Mouse (Mus musculus) cerebellum, adult 9-10 months (tissue): ENCODE measurements at regions not wholly inside any gene's neighbourhood (a gene's known extent, or its start where the extent isn't known, plus 50 kb on each side); places are given as distances from the start of the nearest gene placed in this dataset.
"Not testable (repeated sequence)": the region's sequence is repeated elsewhere in the genome, so short reads cannot be mapped to it uniquely, and the experiment has no call there.

ENCODE experiments used
- DNase-seq: peaks from one replicate; pipeline ENCODE4 v3.0.0; 2022

- no peak for DNase-seq
Observed at GRCm38 (mm10) chr2:171985813-171986572, 57.3 kb downstream of the Cbln4 start.

- no peak for DNase-seq
Observed at GRCm38 (mm10) chr2:171969311-171969905, 73.9 kb downstream of the Cbln4 start.

- DNase-seq, result no peak
Observed at GRCm38 (mm10) chr2:171946569-171947250, 96.6 kb downstream of the Cbln4 start.

GRCm38 (mm10) chr2:171942671-171943070, 100.6 kb downstream of the Cbln4 start:
- DNase-seq, result peak; percentile 11

GRCm38 (mm10) chr2:171935646-171936325, 107.5 kb downstream of the Cbln4 start:
- no peak for DNase-seq

- no peak for DNase-seq
Observed at GRCm38 (mm10) chr2:171920960-171921359, 122.3 kb downstream of the Cbln4 start.

DNA sequence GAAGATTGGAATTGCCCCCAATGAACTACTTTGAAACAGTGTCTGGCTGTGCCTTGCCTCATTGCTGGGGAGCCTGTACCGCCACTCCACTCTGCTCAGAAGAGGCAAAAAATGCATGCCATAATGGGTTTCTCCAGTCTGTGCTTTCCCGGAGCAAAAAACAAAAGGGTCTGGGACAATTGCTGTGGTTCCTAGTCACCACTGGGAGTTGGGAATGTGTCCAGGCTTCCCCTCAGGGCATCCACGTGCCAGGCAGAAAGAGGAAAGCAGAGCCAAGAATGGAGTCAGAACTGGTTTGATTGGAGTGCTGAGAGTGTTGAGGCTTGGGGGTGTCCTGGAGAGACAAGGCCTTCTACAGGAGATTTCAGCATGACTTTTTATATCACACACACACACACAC, 156.0 kb downstream of the Cbln4 start:
- DNase-seq, result no peak

DNA sequence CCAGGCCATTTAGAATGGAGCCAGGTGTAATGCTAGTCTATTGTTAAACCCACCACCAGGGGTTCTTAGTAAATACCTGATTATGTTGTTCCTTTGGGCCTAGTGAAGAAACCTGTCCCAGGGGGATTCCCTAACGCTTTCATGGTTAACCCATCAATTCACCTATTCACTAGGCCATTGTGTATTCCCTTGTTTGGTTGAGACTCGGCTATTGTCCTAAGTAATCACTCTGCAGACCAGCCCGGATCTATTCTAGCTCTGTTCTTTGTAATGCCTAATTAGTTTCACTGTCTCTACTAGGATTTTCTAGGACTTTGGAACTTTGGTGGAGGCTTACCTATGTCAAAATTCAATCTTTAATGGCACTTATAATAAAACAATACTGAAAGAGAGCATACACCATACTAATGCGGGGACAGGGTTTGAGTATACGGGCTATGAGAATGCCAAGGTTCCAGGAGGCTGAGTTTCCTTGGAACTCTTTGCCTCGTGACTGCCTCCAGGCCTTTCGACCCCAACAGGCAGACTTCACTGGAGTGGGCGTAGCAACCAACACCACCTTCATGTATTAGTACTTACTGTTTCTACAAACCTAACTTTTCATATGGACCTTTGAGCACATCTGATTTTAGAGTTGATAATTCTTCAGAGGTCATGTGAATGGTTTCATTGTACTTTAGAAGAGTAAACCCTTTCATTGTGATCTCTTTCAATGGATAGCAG, 163.9 kb downstream of the Cbln4 start:
- DNase-seq, result not testable (repeated sequence)

- no peak for DNase-seq
Observed at GRCm38 (mm10) chr2:171867550-171867949, 175.7 kb downstream of the Cbln4 start.

- DNase-seq, result no peak
Observed at GRCm38 (mm10) chr2:171864376-171864965, 178.8 kb downstream of the Cbln4 start.

GRCm38 (mm10) chr2:171862626-171863025, 180.6 kb downstream of the Cbln4 start:
- DNase-seq, result no peak

- no peak for DNase-seq
Observed at GRCm38 (mm10) chr2:171858894-171859293, 184.4 kb downstream of the Cbln4 start.

GRCm38 (mm10) chr2:171856491-171856890, 186.8 kb downstream of the Cbln4 start:
- no peak for DNase-seq

DNA sequence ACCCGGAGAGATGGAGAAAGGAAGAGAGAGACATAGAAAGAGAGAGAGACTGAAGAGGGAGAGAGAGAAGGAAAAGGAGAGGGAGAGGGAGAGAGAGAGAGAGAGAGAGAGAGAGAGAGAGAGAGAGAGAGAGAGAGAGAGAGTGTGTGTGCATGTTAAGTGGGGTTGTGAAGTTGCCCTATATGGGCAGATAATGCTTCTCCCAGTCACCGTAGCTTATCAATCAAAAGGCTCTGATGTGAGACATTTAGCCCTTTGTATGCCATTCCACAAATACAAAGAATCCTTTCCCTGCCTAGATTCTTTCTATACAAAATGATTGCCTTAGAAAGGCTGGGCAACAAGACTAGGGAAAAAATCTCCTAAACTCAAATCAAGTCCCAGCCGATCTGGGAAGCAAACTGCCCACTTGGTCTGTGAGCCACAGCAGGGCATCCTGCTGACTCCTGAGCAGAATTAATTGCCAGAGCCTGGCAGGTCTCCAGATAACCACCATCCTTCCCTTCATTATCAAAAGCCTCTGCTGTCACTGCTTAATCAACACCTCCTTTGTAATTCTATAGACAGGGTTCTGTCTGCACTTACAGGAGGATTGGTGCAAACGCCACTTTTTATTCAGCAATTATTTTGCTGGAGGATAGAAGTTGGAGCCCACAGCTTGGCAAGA, 196.3 kb downstream of the Cbln4 start:
- DNase-seq, result peak; percentile 5

DNA sequence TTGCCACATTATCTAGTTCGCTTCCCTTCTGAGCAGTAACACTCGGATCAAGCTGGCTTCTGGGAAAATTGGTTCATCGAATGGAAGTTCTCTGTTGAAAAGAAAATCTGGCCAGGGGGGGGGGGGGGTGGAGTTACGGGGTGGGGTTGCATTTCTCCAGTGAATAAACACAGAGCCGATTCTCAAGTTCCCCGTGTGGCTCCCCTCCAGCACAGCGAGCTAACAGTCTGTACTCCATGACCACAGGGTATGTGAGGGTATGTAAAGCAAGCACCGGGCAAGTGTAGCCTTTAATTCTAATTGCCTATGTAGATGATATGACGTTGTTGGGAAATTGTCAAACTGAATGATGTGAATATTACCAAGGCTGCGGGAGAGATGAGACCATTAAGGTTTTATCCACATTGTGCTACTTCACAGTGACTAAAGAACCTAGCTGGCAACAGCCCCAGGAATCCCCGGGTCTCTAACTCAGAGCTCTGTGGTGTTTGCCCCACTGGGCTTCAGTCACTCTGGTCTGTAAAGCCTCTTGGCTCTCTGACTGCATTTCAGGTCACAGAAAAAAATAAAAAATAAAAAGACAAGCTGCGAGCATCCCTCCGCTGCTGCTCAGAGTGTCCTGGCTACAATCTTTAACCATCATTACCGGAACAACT, 203.1 kb downstream of the Cbln4 start:
- DNase-seq, result no peak

GRCm38 (mm10) chr2:171822156-171822555, 221.1 kb downstream of the Cbln4 start:
- DNase-seq, result no peak

DNA sequence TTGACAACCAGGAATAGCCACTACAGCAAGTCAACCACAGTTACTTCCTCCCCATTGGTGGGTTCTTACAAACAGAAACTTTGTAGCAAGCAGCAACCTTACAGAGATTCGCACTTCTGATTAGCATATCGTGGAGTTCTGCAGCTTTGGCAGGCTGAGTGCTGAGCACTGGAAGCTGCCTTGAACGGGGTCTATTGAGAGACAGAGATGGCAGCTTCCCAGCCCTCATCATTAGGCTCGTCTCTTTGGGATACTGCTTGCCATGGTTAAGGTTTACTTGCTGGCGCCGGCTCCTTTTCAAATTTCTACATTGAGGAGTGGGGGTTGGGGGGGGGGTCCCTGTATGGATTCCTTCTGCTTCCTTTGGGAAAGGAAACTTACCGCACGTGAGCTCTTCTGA, 224.8 kb downstream of the Cbln4 start:
- no peak for DNase-seq

- no peak for DNase-seq
Observed at GRCm38 (mm10) chr2:171816685-171817419, 226.4 kb downstream of the Cbln4 start.

- no peak for DNase-seq
Observed at GRCm38 (mm10) chr2:171812701-171813100, 230.6 kb downstream of the Cbln4 start.

DNA sequence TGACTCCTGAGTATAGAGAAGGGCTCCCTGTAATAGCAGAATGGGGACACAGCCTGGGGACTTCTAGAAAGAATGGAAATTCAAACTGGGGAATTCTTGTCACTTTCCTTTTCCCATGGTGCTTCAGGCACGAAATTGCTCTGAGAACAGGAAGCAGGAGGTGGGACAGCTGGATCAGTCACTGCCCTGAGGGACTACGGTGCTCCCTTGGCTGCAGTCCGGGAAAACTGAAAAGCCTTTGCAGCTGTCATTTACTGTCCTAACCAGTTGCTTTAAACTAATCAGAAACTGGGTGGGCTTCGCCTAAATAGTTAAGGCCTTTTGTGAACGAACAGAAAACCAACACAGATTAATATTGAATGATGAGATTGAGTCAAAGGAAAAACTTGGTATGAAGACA, 237.9 kb downstream of the Cbln4 start:
- DNase-seq, result no peak
